Mouse (Mus musculus): ENCODE results near the gene Ehbp1. TPM values are rescaled to one million over a fixed set of nuclear protein-coding genes. Genes with fewer than 3 reads are reported as not detected.

Gene Ehbp1
- polyA plus RNA-seq, 1 experiment, result 2.2 TPM

- H3K27me3 ChIP-seq (ENCODE audit: control insufficient read depth, insufficient read depth, insufficient read length), result no peaks in the 10 kb centered on the region
- H3K4me3 ChIP-seq (ENCODE audit: insufficient read depth, poor library complexity, severe bottlenecking), result no peak overlapping the region
- H3ac ChIP-seq (ENCODE audit: control insufficient read depth, insufficient read length, low read depth), result no peak overlapping the region
- H3K79me2 ChIP-seq (ENCODE audit: control insufficient read depth, insufficient read depth), result no peaks in the 10 kb centered on the region
- no peak for TF ChIP-seq MYOG (IDR thresholded peaks at IDR 0.05; ENCODE audit: control insufficient read depth, extremely low read depth, insufficient read length)
- TF ChIP-seq MYOD1 (IDR thresholded peaks at IDR 0.05; ENCODE audit: control insufficient read depth, insufficient read length, low read depth), result no peak
- no peak for TF ChIP-seq FOSL1 (IDR thresholded peaks at IDR 0.05; ENCODE audit: insufficient read depth, low read length, poor library complexity, severe bottlenecking)
- TF ChIP-seq MAX (IDR thresholded peaks at IDR 0.05), result no peak
- TF ChIP-seq CTCF (IDR thresholded peaks at IDR 0.05; ENCODE audit: control insufficient read depth, insufficient read depth, insufficient read length), result no peak
- no peak for TF ChIP-seq CEBPB (IDR thresholded peaks at IDR 0.05; ENCODE audit: low read depth)
- TF ChIP-seq USF1 (IDR thresholded peaks at IDR 0.05; ENCODE audit: low read depth), result no peak
- no peaks in the 10 kb centered on the region for H3K36me3 ChIP-seq (ENCODE audit: control insufficient read depth, insufficient read depth)
- no peaks in the 10 kb centered on the region for H3K79me3 ChIP-seq (ENCODE audit: low read depth)
These were observed 334.9 kb downstream of the Ehbp1 start for GRCm38 (mm10) chr11:22007088-22007780.

GRCm38 (mm10) chr11:22006471-22007087 is 335.5 kb downstream of the Ehbp1 start:
- no peak for TF ChIP-seq FOSL1 (IDR thresholded peaks at IDR 0.05; ENCODE audit: insufficient read depth, low read length, poor library complexity, severe bottlenecking)
- TF ChIP-seq USF1 (IDR thresholded peaks at IDR 0.05; ENCODE audit: low read depth), result no peak
- TF ChIP-seq CTCF (IDR thresholded peaks at IDR 0.05; ENCODE audit: control insufficient read depth, insufficient read depth, insufficient read length), result no peak
- no peak for TF ChIP-seq CEBPB (IDR thresholded peaks at IDR 0.05; ENCODE audit: low read depth)
- TF ChIP-seq MAX (IDR thresholded peaks at IDR 0.05), result no peak
- TF ChIP-seq MYOD1 (IDR thresholded peaks at IDR 0.05; ENCODE audit: control insufficient read depth, insufficient read length, low read depth), result no peak
- TF ChIP-seq MYOG (IDR thresholded peaks at IDR 0.05; ENCODE audit: control insufficient read depth, extremely low read depth, insufficient read length), result no peak
- no peaks in the 10 kb centered on the region for H3K79me2 ChIP-seq (ENCODE audit: control insufficient read depth, insufficient read depth)
- H3K27me3 ChIP-seq (ENCODE audit: control insufficient read depth, insufficient read depth, insufficient read length), result no peaks in the 10 kb centered on the region
- no peak overlapping the region for H3K4me3 ChIP-seq (ENCODE audit: insufficient read depth, poor library complexity, severe bottlenecking)
- H3K79me3 ChIP-seq (ENCODE audit: low read depth), result no peaks in the 10 kb centered on the region
- H3K36me3 ChIP-seq (ENCODE audit: control insufficient read depth, insufficient read depth), result no peaks in the 10 kb centered on the region
- no peak overlapping the region for H3ac ChIP-seq (ENCODE audit: control insufficient read depth, insufficient read length, low read depth)

- Histone ChIP-seq H3K79me3 (ENCODE audit: low read depth) (no peaks in the 10 kb centered on the region), H3K79me2 (ENCODE audit: control insufficient read depth, insufficient read depth) (no peaks in the 10 kb centered on the region), H3K36me3 (ENCODE audit: control insufficient read depth, insufficient read depth) (no peaks in the 10 kb centered on the region), H3K27me3 (ENCODE audit: control insufficient read depth, insufficient read depth, insufficient read length) (no peaks in the 10 kb centered on the region), H3ac (ENCODE audit: control insufficient read depth, insufficient read length, low read depth) (no peak overlapping the region), H3K4me3 (ENCODE audit: insufficient read depth, poor library complexity, severe bottlenecking) (no peak overlapping the region)
- TF ChIP-seq FOSL1 (IDR thresholded peaks at IDR 0.05; ENCODE audit: insufficient read depth, low read length, poor library complexity, severe bottlenecking), result no peak
- TF ChIP-seq USF1 (IDR thresholded peaks at IDR 0.05; ENCODE audit: low read depth), result no peak
- no peak for TF ChIP-seq CEBPB (IDR thresholded peaks at IDR 0.05; ENCODE audit: low read depth)
- no peak for TF ChIP-seq CTCF (IDR thresholded peaks at IDR 0.05; ENCODE audit: control insufficient read depth, insufficient read depth, insufficient read length)
- no peak for TF ChIP-seq MYOD1 (IDR thresholded peaks at IDR 0.05; ENCODE audit: control insufficient read depth, insufficient read length, low read depth)
- no peak for TF ChIP-seq MYOG (IDR thresholded peaks at IDR 0.05; ENCODE audit: control insufficient read depth, extremely low read depth, insufficient read length)
- TF ChIP-seq MAX (IDR thresholded peaks at IDR 0.05), result no peak
These were observed 336.7 kb downstream of the Ehbp1 start for GRCm38 (mm10) chr11:22005281-22005870.

GRCm38 (mm10) chr11:22004331-22004841 is 337.7 kb downstream of the Ehbp1 start:
- no peak overlapping the region for H3ac ChIP-seq (ENCODE audit: control insufficient read depth, insufficient read length, low read depth)
- H3K4me3 ChIP-seq (ENCODE audit: insufficient read depth, poor library complexity, severe bottlenecking), result no peak overlapping the region
- no peaks in the 10 kb centered on the region for H3K36me3 ChIP-seq (ENCODE audit: control insufficient read depth, insufficient read depth)
- H3K79me2 ChIP-seq (ENCODE audit: control insufficient read depth, insufficient read depth), result no peaks in the 10 kb centered on the region
- H3K27me3 ChIP-seq (ENCODE audit: control insufficient read depth, insufficient read depth, insufficient read length), result no peaks in the 10 kb centered on the region
- no peaks in the 10 kb centered on the region for H3K79me3 ChIP-seq (ENCODE audit: low read depth)
- no peak for TF ChIP-seq MAX (IDR thresholded peaks at IDR 0.05)
- no peak for TF ChIP-seq MYOG (IDR thresholded peaks at IDR 0.05; ENCODE audit: control insufficient read depth, extremely low read depth, insufficient read length)
- TF ChIP-seq CEBPB (IDR thresholded peaks at IDR 0.05; ENCODE audit: low read depth), result no peak
- no peak for TF ChIP-seq CTCF (IDR thresholded peaks at IDR 0.05; ENCODE audit: control insufficient read depth, insufficient read depth, insufficient read length)
- no peak for TF ChIP-seq FOSL1 (IDR thresholded peaks at IDR 0.05; ENCODE audit: insufficient read depth, low read length, poor library complexity, severe bottlenecking)
- TF ChIP-seq USF1 (IDR thresholded peaks at IDR 0.05; ENCODE audit: low read depth), result no peak
- TF ChIP-seq MYOD1 (IDR thresholded peaks at IDR 0.05; ENCODE audit: control insufficient read depth, insufficient read length, low read depth), result no peak

- H3K79me2 ChIP-seq (ENCODE audit: control insufficient read depth, insufficient read depth), result no peaks in the 10 kb centered on the region
- H3K36me3 ChIP-seq (ENCODE audit: control insufficient read depth, insufficient read depth), result no peaks in the 10 kb centered on the region
- H3K4me3 ChIP-seq (ENCODE audit: insufficient read depth, poor library complexity, severe bottlenecking), result no peak overlapping the region
- no peak overlapping the region for H3ac ChIP-seq (ENCODE audit: control insufficient read depth, insufficient read length, low read depth)
- no peaks in the 10 kb centered on the region for H3K79me3 ChIP-seq (ENCODE audit: low read depth)
- H3K27me3 ChIP-seq (ENCODE audit: control insufficient read depth, insufficient read depth, insufficient read length), result no peaks in the 10 kb centered on the region
- TF ChIP-seq CEBPB (IDR thresholded peaks at IDR 0.05; ENCODE audit: low read depth) (no peak), MYOG (IDR thresholded peaks at IDR 0.05; ENCODE audit: control insufficient read depth, extremely low read depth, insufficient read length) (no peak), CTCF (IDR thresholded peaks at IDR 0.05; ENCODE audit: control insufficient read depth, insufficient read depth, insufficient read length) (no peak), USF1 (IDR thresholded peaks at IDR 0.05; ENCODE audit: low read depth) (no peak), FOSL1 (IDR thresholded peaks at IDR 0.05; ENCODE audit: insufficient read depth, low read length, poor library complexity, severe bottlenecking) (no peak), MAX (IDR thresholded peaks at IDR 0.05) (no peak), MYOD1 (IDR thresholded peaks at IDR 0.05; ENCODE audit: control insufficient read depth, insufficient read length, low read depth) (no peak)
These were observed 338.6 kb downstream of the Ehbp1 start for GRCm38 (mm10) chr11:22003341-22003981.

Data from C2C12 (cell line).